Mouse (Mus musculus) midbrain, embryonic 12.5 days (tissue): ENCODE data around the gene Stoml3. TPM values are rescaled to one million over a fixed set of nuclear protein-coding genes. Genes with fewer than 3 reads are reported as not detected.
A peak's percentile ranks its signal among the peaks of the same experiment; 100 is the strongest.

Experiments used
- ATAC-seq: fragments of 200-750 bp; cut with Nextera tagmentation; 2 replicates; pipeline ENCODE4 v1.8.0; 2017; ENCODE audit warnings: low read depth, moderate TSS enrichment, moderate library complexity; ENCODE audit not compliant: low FRiP score
- H3K27ac ChIP-seq: fragments of 300-500 bp; sonication (generic); replicated peaks from 2 replicates; pipeline ENCODE4 v1.5.1; 2016; ENCODE audit warnings: mild to moderate bottlenecking
- H3K27me3 ChIP-seq: fragments of 300-500 bp; sonication (generic); 2 replicates; pipeline ENCODE4 v1.6.1; 2016; ENCODE audit warnings: mild to moderate bottlenecking
- H3K36me3 ChIP-seq: fragments of 300-500 bp; sonication (generic); 2 replicates; pipeline ENCODE4 v1.6.1; 2016
- H3K4me1 ChIP-seq: fragments of 300-500 bp; sonication (generic); 2 replicates; pipeline ENCODE4 v1.6.1; 2016
- H3K4me2 ChIP-seq: fragments of 300-500 bp; sonication (generic); replicated peaks from 2 replicates; pipeline ENCODE4 v1.6.1; 2016; ENCODE audit warnings: mild to moderate bottlenecking, moderate library complexity
- H3K4me3 ChIP-seq: fragments of 300-500 bp; sonication (generic); 2 replicates; pipeline ENCODE4 v1.5.1; 2016; ENCODE audit warnings: mild to moderate bottlenecking
- H3K9ac ChIP-seq: fragments of 300-500 bp; sonication (generic); replicated peaks from 2 replicates; pipeline ENCODE4 v1.6.1; 2016; ENCODE audit warnings: mild to moderate bottlenecking, moderate library complexity
- H3K9me3 ChIP-seq: fragments of 300-500 bp; sonication (generic); 2 replicates; pipeline ENCODE4 v1.6.1; 2016; ENCODE audit warnings: mild to moderate bottlenecking
- WGBS: fragments of 180-500 bp; shearing (Covaris S2); methylation state at CpG from one replicate; pipeline ENCODE4 v1.1.7; 2016; 5-methylcytosine and 5-hydroxymethylcytosine counted together
- polyA plus RNA-seq: library from polyadenylated mRNA; unstranded; fragments of >200 nt; fragmentation: Nextera tagmentation; extraction: Ambion mirVana; gene quantifications from 2 replicates; pipeline ENCODE4 v1.2.1, GENCODE M21; 2016

Stoml3 gene
- polyA plus RNA-seq, 1 experiment from 2014 or later: not detected

GRCm38 (mm10) chr3:53483414-53484059 lies 4.9 kb upstream of the Stoml3 start:
- ATAC-seq: no peak
- H3K4me3 ChIP-seq: no peak overlapping the region
- H3K27me3 ChIP-seq: no peaks in the 10 kb centered on the region
- no peak overlapping the region for H3K4me2 ChIP-seq
- no peak overlapping the region for H3K9ac ChIP-seq
- peaks cover 38% of the 10 kb centered on the region for H3K36me3 ChIP-seq
- no peaks in the 10 kb centered on the region for H3K9me3 ChIP-seq
- no peak overlapping the region for H3K27ac ChIP-seq
- no peaks in the 10 kb centered on the region for H3K4me1 ChIP-seq
- WGBS: 93% methylated on average over 8 of the region's 8 CpGs

GRCm38 (mm10) chr3:53486561-53486960 lies 1.9 kb upstream of the Stoml3 start:
- Histone ChIP-seq H3K27me3 (no peaks in the 10 kb centered on the region), H3K4me3 (no peak overlapping the region), H3K9ac (no peak overlapping the region), H3K9me3 (no peaks in the 10 kb centered on the region), H3K4me1 (no peaks in the 10 kb centered on the region), H3K36me3 (peaks cover 13% of the 10 kb centered on the region), H3K27ac (no peak overlapping the region), H3K4me2 (no peak overlapping the region)
- no peak for ATAC-seq
- 86% methylated on average over 10 of the region's 10 CpGs for WGBS

GRCm38 (mm10) chr3:53486996-53487576 lies 1.4 kb upstream of the Stoml3 start:
- H3K27me3 ChIP-seq: no peaks in the 10 kb centered on the region
- no peak for ATAC-seq
- no peaks in the 10 kb centered on the region for H3K9me3 ChIP-seq
- no peak overlapping the region for H3K4me3 ChIP-seq
- H3K4me2 ChIP-seq: no peak overlapping the region
- peaks cover 8% of the 10 kb centered on the region for H3K36me3 ChIP-seq
- H3K9ac ChIP-seq: no peak overlapping the region
- WGBS: 78% methylated on average over 9 of the region's 9 CpGs
- no peaks in the 10 kb centered on the region for H3K4me1 ChIP-seq
- H3K27ac ChIP-seq: no peak overlapping the region

- H3K9ac ChIP-seq: no peak overlapping the region
- no peaks in the 10 kb centered on the region for H3K27me3 ChIP-seq
- H3K27ac ChIP-seq: no peak overlapping the region
- H3K9me3 ChIP-seq: no peaks in the 10 kb centered on the region
- H3K4me2 ChIP-seq: no peak overlapping the region
- no peak overlapping the region for H3K4me3 ChIP-seq
- 95% methylated on average over 6 of the region's 6 CpGs for WGBS
- ATAC-seq: no peak
- H3K36me3 ChIP-seq: no peaks in the 10 kb centered on the region
- no peaks in the 10 kb centered on the region for H3K4me1 ChIP-seq
Observed at GRCm38 (mm10) chr3:53498351-53498905, 10.0 kb downstream of the Stoml3 start.

GRCm38 (mm10) chr3:53502428-53502827 lies 14.0 kb downstream of the Stoml3 start:
- H3K4me3 ChIP-seq: no peak overlapping the region

GRCm38 (mm10) chr3:53513096-53513495 lies 24.6 kb downstream of the Stoml3 start:
- Histone ChIP-seq H3K9ac (no peak overlapping the region), H3K4me1 (no peaks in the 10 kb centered on the region)
- 79% methylated on average over 5 of the region's 5 CpGs for WGBS

More at GRCm38 (mm10) chr3:53502428-53502827, 14.0 kb downstream of the Stoml3 start:
- no peak overlapping the region for H3K27ac ChIP-seq
- H3K9ac ChIP-seq: no peak overlapping the region
- no peak for ATAC-seq
- H3K27me3 ChIP-seq: no peaks in the 10 kb centered on the region
- H3K4me1 ChIP-seq: no peaks in the 10 kb centered on the region
- 80% methylated on average over 6 of the region's 6 CpGs for WGBS
- H3K4me2 ChIP-seq: no peak overlapping the region
- no peaks in the 10 kb centered on the region for H3K9me3 ChIP-seq
- H3K36me3 ChIP-seq: no peaks in the 10 kb centered on the region

GRCm38 (mm10) chr3:53514221-53515065 lies 26.0 kb downstream of the Stoml3 start:
- Histone ChIP-seq H3K4me3 (no peak overlapping the region), H3K36me3 (no peaks in the 10 kb centered on the region), H3K27me3 (no peaks in the 10 kb centered on the region), H3K4me1 (no peaks in the 10 kb centered on the region), H3K9me3 (no peaks in the 10 kb centered on the region), H3K4me2 (no peak overlapping the region), H3K9ac (no peak overlapping the region), H3K27ac (no peak overlapping the region)
- 83% methylated on average over 4 of the region's 4 CpGs for WGBS
- ATAC-seq: no peak

More at GRCm38 (mm10) chr3:53513096-53513495, 24.6 kb downstream of the Stoml3 start:
- H3K9me3 ChIP-seq: no peaks in the 10 kb centered on the region
- no peak for ATAC-seq
- H3K4me2 ChIP-seq: no peak overlapping the region
- no peak overlapping the region for H3K27ac ChIP-seq
- H3K27me3 ChIP-seq: no peaks in the 10 kb centered on the region
- no peak overlapping the region for H3K4me3 ChIP-seq
- no peaks in the 10 kb centered on the region for H3K36me3 ChIP-seq

- Histone ChIP-seq H3K9ac (no peak overlapping the region), H3K27ac (no peak overlapping the region), H3K4me2 (no peak overlapping the region), H3K4me1 (peaks cover 2% of the 10 kb centered on the region), H3K4me3 (no peak overlapping the region), H3K27me3 (no peaks in the 10 kb centered on the region), H3K36me3 (no peaks in the 10 kb centered on the region), H3K9me3 (no peaks in the 10 kb centered on the region)
- ATAC-seq: no peak
- 76% methylated on average over 10 of the region's 10 CpGs for WGBS
Observed at GRCm38 (mm10) chr3:53522794-53523193, 34.3 kb downstream of the Stoml3 start.

- Histone ChIP-seq H3K4me2 (peak overlapping the region; percentile 53), H3K36me3 (no peaks in the 10 kb centered on the region), H3K4me3 (peak overlapping the region; percentile 31), H3K27me3 (no peaks in the 10 kb centered on the region), H3K9ac (no peak overlapping the region), H3K4me1 (peaks cover 2% of the 10 kb centered on the region), H3K27ac (no peak overlapping the region), H3K9me3 (no peaks in the 10 kb centered on the region)
- WGBS: 31% methylated on average over 21 of the region's 21 CpGs
- ATAC-seq: 0 out of 2 replicates have a peak, but pooled peaks have one; percentile 27
Observed at GRCm38 (mm10) chr3:53525737-53526136, 37.3 kb downstream of the Stoml3 start.

- Histone ChIP-seq H3K4me1 (no peaks in the 10 kb centered on the region; the same call in 1 of the 2 replicates), H3K4me3 (no peak overlapping the region), H3K36me3 (no peaks in the 10 kb centered on the region), H3K4me2 (no peak overlapping the region), H3K9me3 (no peaks in the 10 kb centered on the region), H3K27me3 (no peaks in the 10 kb centered on the region), H3K27ac (no peak overlapping the region), H3K9ac (no peak overlapping the region)
- 92% methylated on average over 6 of the region's 6 CpGs for WGBS
- no peak for ATAC-seq
Observed at GRCm38 (mm10) chr3:53530305-53530704, 41.9 kb downstream of the Stoml3 start.

- H3K27ac ChIP-seq: no peak overlapping the region
- 88% methylated on average over 6 of the region's 6 CpGs for WGBS
- H3K27me3 ChIP-seq: no peaks in the 10 kb centered on the region
- H3K4me2 ChIP-seq: no peak overlapping the region
- no peak overlapping the region for H3K9ac ChIP-seq
- no peak overlapping the region for H3K4me3 ChIP-seq
- no peaks in the 10 kb centered on the region for H3K9me3 ChIP-seq
- H3K36me3 ChIP-seq: no peaks in the 10 kb centered on the region
- no peaks in the 10 kb centered on the region for H3K4me1 ChIP-seq
- no peak for ATAC-seq
Observed at GRCm38 (mm10) chr3:53532091-53532490, 43.6 kb downstream of the Stoml3 start.

GRCm38 (mm10) chr3:53552691-53553090 lies 64.2 kb downstream of the Stoml3 start:
- 89% methylated on average over 7 of the region's 7 CpGs for WGBS
- Histone ChIP-seq H3K4me2 (no peak overlapping the region), H3K4me1 (no peaks in the 10 kb centered on the region), H3K27ac (no peak overlapping the region), H3K9me3 (no peaks in the 10 kb centered on the region), H3K27me3 (no peaks in the 10 kb centered on the region), H3K36me3 (no peaks in the 10 kb centered on the region), H3K9ac (no peak overlapping the region), H3K4me3 (no peak overlapping the region)
- no peak for ATAC-seq
